Mouse (Mus musculus) forebrain, embryonic 14.5 days (tissue): ENCODE measurements around the gene Zfhx3. TPM values are rescaled to one million over a fixed set of nuclear protein-coding genes. Genes with fewer than 3 reads are reported as not detected.

Experiments used
- microRNA-seq: library from miRNA; unstranded; fragments of <30 nt; microRNA quantifications from one replicate; pipeline ENCODE4, GENCODE M21; 2016
- polyA plus RNA-seq: library from polyadenylated mRNA; unstranded; fragments of >200 nt; fragmentation: Nextera tagmentation; extraction: Ambion mirVana; gene quantifications from 2 replicates; pipeline ENCODE4 v1.2.1, GENCODE M21; 2014

The Zfhx3 gene
- polyA plus RNA-seq, 1 experiment from 2014 or later = 11.7 TPM

Small RNA genes within 50 kb of the gene (microRNA-seq; reads per million reads assigned to microRNA genes)
- gene Mir3108 = 1.3 reads per million, percentile 3 among the genes with 10 or more reads in this experiment
